Mouse (Mus musculus) MEL-GATA-1-ER (cell line): ENCODE measurements around the gene Cdc42bpb.

Experiments used
- DNase-seq: peaks from one replicate; pipeline ENCODE4 v3.0.0-alpha.2; 2012; ENCODE audit warnings: low read depth; ENCODE audit errors: extremely low read depth

Gene Cdc42bpb

GRCm38 (mm10) chr12:111293025-111293424, 84.5 kb downstream of the Cdc42bpb start:
- DNase-seq = no peak

GRCm38 (mm10) chr12:111284532-111284931, 93.0 kb downstream of the Cdc42bpb start:
- DNase-seq = no peak

- DNase-seq = no peak
Observed at GRCm38 (mm10) chr12:111283573-111283972, 93.9 kb downstream of the Cdc42bpb start.

GRCm38 (mm10) chr12:111276371-111276770, 101.1 kb downstream of the Cdc42bpb start:
- DNase-seq = no peak

- DNase-seq = no peak
Observed at GRCm38 (mm10) chr12:111275150-111275841, 102.2 kb downstream of the Cdc42bpb start.

GRCm38 (mm10) chr12:111274447-111275149, 102.9 kb downstream of the Cdc42bpb start:
- DNase-seq = no peak

GRCm38 (mm10) chr12:111274006-111274405, 103.5 kb downstream of the Cdc42bpb start:
- no peak for DNase-seq

GRCm38 (mm10) chr12:111272420-111272819, 105.1 kb downstream of the Cdc42bpb start:
- DNase-seq = peak; percentile 31

GRCm38 (mm10) chr12:111271966-111272365, 105.6 kb downstream of the Cdc42bpb start:
- DNase-seq = no peak

- no peak for DNase-seq
Observed at GRCm38 (mm10) chr12:111271406-111271805, 106.1 kb downstream of the Cdc42bpb start.

- no peak for DNase-seq
Observed at GRCm38 (mm10) chr12:111270629-111271277, 106.8 kb downstream of the Cdc42bpb start, which contains the start of gene Amn. Gene Amn (plus strand): TSS chr12:111271095.

GRCm38 (mm10) chr12:111267673-111268325, 109.7 kb downstream of the Cdc42bpb start:
- no peak for DNase-seq

GRCm38 (mm10) chr12:111266592-111266991, 110.9 kb downstream of the Cdc42bpb start:
- no peak for DNase-seq

- no peak for DNase-seq
Observed at GRCm38 (mm10) chr12:111265212-111265611, 112.3 kb downstream of the Cdc42bpb start.

GRCm38 (mm10) chr12:111263650-111264049, 113.9 kb downstream of the Cdc42bpb start:
- no peak for DNase-seq

GRCm38 (mm10) chr12:111251227-111251626, 126.3 kb downstream of the Cdc42bpb start:
- no peak for DNase-seq

- DNase-seq = no peak
Observed at GRCm38 (mm10) chr12:111250116-111250515, 127.4 kb downstream of the Cdc42bpb start.

- no peak for DNase-seq
Observed at GRCm38 (mm10) chr12:111249095-111249494, 128.4 kb downstream of the Cdc42bpb start.

GRCm38 (mm10) chr12:111246808-111247464, 130.6 kb downstream of the Cdc42bpb start:
- DNase-seq = no peak

- no peak for DNase-seq
Observed at GRCm38 (mm10) chr12:111245070-111245469, 132.4 kb downstream of the Cdc42bpb start.

GRCm38 (mm10) chr12:111243733-111244132, 133.8 kb downstream of the Cdc42bpb start:
- DNase-seq = no peak
